Mouse (Mus musculus) lung, postnatal 25 days (tissue): ENCODE data around the gene Ppp1r37.

ENCODE experiments used
- DNase-seq: peaks from one replicate; pipeline ENCODE4 v3.0.0; 2022; ENCODE audit warnings: low spot score

Ppp1r37 gene

GRCm38 (mm10) chr7:19500420-19501363, 62.2 kb downstream of the Ppp1r37 start:
- DNase-seq, result no peak

- no peak for DNase-seq
These were observed 64.5 kb downstream of the Ppp1r37 start for GRCm38 (mm10) chr7:19498326-19498725.

- DNase-seq, result no peak
These were observed 66.7 kb downstream of the Ppp1r37 start for GRCm38 (mm10) chr7:19496214-19496555.

GRCm38 (mm10) chr7:19495521-19496213, 67.2 kb downstream of the Ppp1r37 start:
- no peak for DNase-seq

GRCm38 (mm10) chr7:19494751-19495474, 68.0 kb downstream of the Ppp1r37 start:
- DNase-seq, result no peak

GRCm38 (mm10) chr7:19491731-19492130, 71.1 kb downstream of the Ppp1r37 start:
- peak; percentile 76 for DNase-seq

GRCm38 (mm10) chr7:19489525-19489924, 73.4 kb downstream of the Ppp1r37 start:
- DNase-seq, result no peak

- DNase-seq, result no peak
These were observed 76.3 kb downstream of the Ppp1r37 start for GRCm38 (mm10) chr7:19486549-19486948.

GRCm38 (mm10) chr7:19485488-19485887, 77.4 kb downstream of the Ppp1r37 start:
- no peak for DNase-seq

- no peak for DNase-seq
These were observed 79.6 kb downstream of the Ppp1r37 start for GRCm38 (mm10) chr7:19483281-19483680.
